Mouse (Mus musculus) cerebellum, adult 11-12 months (tissue): ENCODE results near the gene Celf2.
A peak's percentile ranks its signal among the peaks of the same experiment; 100 is the strongest.

Experiments
- DNase-seq: peaks from one replicate; pipeline ENCODE4 v3.0.0; 2022

Celf2 gene

GRCm38 (mm10) chr2:7173271-7174064 lies 335.9 kb downstream of the Celf2 start:
- DNase-seq, result peak; percentile 83

GRCm38 (mm10) chr2:7171087-7171696 lies 338.2 kb downstream of the Celf2 start:
- no peak for DNase-seq

GRCm38 (mm10) chr2:7165786-7166185 lies 343.6 kb downstream of the Celf2 start:
- no peak for DNase-seq

DNA sequence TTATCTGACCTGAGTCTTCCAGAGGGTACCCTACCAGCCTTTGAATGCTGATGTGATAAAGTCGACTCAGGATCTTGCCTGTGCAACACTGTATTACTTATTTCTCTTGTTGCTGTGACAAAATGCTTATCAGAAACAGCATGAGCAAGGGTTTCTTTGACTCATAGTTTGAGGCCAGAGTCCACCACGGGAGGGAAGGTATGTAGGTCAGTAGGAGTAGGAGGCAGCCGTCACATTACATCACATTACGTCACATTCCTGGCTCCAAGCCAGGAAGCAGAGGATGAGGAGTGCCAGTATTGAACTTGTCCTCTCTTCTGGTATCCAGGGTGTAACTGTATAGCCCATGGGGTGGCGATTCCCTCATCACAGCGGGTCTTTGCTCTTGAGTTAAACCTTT lies 349.3 kb downstream of the Celf2 start:
- no peak for DNase-seq

DNA sequence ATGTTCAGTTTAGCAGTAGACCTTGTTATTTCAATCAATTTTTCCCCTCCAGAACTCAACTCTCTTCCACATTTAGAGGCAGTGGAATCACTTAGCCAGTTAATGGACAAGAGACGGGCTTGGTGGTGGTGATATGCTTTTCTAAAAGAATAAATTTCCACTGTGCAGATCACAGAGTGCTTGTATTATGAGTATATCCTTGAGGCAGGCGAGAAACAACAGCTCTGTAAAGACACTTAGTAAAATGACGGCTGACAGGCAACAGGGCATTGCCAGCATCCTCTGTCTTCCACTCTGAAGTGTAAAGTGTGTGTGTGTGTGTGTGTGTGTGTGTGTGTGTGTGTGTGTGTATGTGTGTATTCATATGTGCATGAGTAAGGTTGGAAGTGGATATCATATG lies 362.1 kb downstream of the Celf2 start:
- no peak for DNase-seq

DNA sequence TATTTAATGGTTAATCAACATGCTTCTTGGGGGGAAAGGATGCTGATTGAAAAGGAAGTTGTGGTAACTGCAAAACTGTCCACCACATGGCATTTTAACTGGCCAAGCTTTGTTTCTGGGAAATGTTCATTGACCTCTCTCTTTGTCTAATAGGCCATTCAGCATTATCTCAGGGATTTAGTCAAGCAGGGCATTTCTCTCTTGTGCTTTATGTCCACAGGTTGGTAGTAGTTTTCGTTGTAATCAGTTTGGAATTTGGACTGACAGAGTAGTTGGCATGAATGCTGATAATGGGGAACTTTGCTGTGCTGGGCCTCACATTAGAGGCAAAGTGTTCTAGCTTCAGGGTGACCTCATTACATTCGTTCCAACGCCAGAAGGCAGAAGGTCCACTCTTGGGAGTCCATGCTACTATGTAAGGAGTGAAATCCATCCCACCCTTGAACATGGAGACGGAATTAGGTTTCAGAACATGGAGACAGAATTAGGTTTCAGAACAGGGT lies 363.8 kb downstream of the Celf2 start:
- no peak for DNase-seq

DNA sequence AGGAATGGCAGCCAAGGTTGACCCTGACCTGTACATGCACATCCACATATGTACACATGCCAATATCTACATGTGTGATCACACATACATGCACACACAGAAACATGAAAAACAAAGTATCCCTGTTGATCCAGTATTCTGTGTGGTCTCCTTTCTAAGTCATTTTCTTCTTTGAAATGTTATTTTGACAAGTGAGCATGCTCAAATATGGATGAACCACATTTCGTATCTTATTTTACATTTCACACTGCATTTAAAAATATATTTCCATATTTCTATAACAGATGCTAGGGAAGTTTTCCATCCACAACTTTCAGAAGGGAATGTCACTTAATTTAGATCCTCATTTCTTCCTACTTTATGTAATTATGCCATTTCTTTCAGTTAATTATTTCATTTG lies 364.5 kb downstream of the Celf2 start:
- DNase-seq, result no peak

- DNase-seq, result no peak
Observed at GRCm38 (mm10) chr2:7123366-7123765, 386.0 kb downstream of the Celf2 start.

DNA sequence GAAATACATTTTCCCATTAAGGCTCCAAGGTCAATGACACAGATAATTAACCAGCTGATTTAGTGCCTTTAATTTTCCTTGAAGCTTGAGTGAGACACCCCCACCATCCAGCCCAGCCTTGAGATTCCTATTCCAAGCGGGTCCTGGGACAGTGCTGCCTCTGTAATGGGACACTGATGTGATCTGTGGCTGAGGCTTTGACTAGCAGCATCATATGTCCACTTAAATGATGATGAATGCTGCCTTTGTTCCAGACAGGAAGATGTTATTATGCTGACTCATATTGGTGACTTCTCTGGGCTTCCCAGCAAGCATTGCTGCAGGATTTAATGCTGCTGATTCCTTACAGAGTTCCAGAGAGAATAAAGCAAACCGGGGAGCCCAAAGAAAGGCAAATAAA lies 393.6 kb downstream of the Celf2 start:
- DNase-seq, result no peak

DNA sequence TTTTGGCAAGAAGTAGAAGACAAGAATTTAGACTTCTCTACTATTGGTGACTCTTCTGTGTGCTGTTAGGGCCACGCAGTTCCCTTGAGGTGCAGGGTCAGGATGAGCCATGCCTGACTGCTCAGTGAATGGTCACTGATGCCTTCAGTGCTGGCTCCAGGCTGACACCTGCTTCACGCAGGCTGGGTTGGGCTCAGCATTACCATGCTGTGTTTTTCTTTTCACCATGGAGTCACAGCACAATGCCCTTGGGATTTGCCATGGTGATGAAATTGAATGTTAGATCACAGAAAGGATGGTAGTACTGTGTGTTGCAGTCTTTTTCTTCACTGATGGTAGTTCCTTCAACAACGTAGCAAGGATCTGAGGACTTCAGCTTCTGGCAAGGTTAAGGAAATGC lies 394.2 kb downstream of the Celf2 start:
- DNase-seq, result no peak

DNA sequence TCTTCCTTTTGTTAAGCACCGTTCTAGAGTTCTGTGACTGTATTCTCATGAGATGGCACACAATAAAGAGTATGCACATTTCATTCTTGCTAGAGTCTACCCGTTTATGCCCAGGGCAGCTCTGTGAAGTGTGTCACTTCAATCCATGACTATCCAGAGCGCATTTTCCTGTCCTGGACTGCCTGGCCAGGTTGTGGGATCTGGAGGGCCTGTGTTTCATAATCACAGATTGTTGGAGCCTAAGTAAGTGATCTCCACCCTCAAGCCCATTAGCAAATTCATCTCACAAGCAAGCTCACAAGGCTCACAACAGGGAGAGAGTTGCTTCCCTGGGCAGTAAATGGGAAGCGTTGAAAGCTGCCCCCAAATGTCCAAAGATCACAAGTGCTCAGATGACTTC lies 395.6 kb downstream of the Celf2 start:
- DNase-seq, result no peak

DNA sequence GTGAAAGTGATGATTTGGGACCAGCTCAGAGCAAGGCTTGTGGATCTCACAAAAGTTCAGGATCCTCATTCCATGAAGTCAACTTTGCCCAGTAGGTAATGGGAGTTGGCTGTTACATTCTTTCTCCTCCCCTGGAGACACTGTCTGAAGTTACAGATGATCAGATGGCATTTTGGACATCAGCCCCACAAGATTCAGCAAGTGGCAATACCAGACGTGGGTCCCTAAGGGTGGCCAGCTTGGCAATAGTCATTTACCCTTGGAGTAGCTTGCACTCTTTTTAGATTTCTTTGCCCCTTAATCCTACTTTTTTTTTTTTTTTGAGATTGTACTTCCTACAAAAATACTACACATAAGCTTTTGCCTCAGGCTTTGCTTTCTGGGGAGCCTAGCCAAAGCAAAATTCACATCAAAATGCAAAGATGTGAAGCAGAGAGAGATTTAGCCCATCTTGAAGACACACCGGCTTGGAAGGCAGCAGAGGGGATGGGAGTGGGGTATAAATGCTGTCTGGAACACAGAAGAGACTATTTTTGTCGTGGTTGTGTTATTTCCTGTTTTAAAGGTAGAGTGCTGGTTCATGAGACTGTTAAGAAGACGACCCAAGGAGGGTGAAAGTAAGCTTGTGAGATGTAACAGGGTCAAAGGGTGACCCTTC lies 397.1 kb downstream of the Celf2 start:
- no peak for DNase-seq

DNA sequence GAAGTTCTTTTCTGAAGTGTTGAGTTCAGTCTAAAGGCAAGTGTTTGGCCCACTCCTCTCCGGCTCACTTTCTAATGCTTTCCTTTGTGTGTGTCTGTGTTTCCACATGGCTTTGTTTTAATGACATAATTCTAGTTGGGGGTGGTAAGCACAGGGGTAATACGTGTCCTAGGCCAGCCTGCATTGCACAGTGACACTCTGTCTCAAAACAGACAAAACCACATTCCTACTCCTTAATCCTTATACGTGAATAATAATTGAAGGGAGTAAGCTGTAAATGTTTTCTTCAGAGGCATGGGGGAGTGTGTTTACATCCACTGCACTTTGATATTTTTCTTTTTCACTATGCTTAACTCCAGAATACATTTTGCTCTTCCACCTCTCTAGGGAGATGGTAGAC lies 415.9 kb downstream of the Celf2 start:
- no peak for DNase-seq

GRCm38 (mm10) chr2:7092641-7093040 lies 416.7 kb downstream of the Celf2 start:
- DNase-seq, result no peak

DNA sequence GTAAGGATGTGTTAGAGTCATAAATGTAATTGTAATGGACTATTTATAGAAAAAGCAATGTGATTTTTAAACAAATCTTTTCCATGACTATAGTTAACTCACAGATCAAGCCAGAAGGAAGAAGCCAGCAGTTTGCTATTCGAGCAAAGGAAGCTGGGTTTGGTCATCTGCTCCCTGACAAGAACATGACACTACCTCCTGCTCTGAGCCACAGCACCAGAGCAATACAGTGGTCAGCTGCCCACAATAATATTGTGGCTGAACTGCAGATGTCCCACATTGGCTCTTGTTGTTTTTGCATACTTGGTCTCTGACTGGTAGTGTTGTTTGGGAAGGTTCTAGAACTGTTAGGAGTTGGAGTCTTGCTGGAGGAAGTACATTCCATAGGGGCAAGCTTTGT lies 418.9 kb downstream of the Celf2 start:
- DNase-seq, result no peak

- no peak for DNase-seq
Observed at GRCm38 (mm10) chr2:7089069-7089834, 420.1 kb downstream of the Celf2 start.

DNA sequence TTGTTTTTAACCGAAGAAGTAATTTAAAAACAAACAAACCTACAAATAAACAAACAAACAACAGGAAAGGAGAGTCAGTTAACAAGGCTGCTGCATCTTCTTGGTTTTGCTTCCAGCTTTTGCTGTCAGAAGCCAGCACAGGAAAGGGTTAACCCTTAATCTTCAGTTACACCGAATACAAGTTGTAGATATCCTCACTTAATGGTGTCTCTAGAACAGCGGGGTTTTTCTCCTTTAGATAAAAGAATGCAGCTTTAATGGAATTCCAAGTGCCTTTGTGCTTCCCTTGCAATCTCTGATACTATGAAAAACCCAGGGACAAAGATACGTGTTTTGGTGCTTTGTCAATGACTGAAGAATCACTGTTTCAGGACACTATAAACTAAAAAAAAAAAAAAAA lies 420.8 kb downstream of the Celf2 start:
- DNase-seq, result no peak

DNA sequence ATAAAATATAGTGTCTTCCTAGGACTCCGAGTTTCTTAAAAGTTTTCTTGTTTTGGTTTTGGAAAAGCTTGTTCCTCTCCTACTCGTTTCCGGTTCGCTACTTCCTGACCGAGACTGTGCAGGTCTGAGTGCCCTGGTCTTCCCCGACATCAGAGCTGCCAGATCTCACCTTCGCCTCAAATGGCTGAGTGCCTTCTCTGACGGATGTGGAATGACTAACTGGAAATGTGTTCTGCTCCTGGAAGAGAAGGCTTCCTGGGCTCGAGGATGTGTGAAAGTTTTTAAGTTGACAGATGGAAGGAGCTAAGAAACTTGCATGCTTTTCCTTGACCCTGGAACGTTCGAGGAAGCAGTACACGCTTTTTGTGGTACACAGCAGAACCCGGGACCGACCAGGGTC lies 421.9 kb downstream of the Celf2 start:
- DNase-seq, result no peak

- DNase-seq, result no peak
Observed at GRCm38 (mm10) chr2:7083489-7084090, 425.8 kb downstream of the Celf2 start.

GRCm38 (mm10) chr2:7082376-7083025 lies 426.9 kb downstream of the Celf2 start:
- DNase-seq, result no peak

GRCm38 (mm10) chr2:7080794-7081783 lies 428.3 kb downstream of the Celf2 start:
- DNase-seq, result peak; percentile 22
